Mouse (Mus musculus) forebrain, embryonic 11.5 days (tissue): Measurements from ENCODE around the gene Ube2d3. TPM values are rescaled to one million over a fixed set of nuclear protein-coding genes. Genes with fewer than 3 reads are reported as not detected.

Experiments used
- ATAC-seq: fragments of 200-750 bp; cut with Nextera tagmentation; replicated peaks from 2 replicates; pipeline ENCODE4 v1.8.0; 2017; ENCODE audit warnings: moderate TSS enrichment; ENCODE audit not compliant: low FRiP score
- DNase-seq: peaks from one replicate; pipeline ENCODE4 v3.0.0-alpha.2; 2017; ENCODE audit warnings: low spot score
- H3K27ac ChIP-seq: fragments of 300-500 bp; sonication (generic); 2 replicates; pipeline ENCODE4 v1.5.1; 2014; ENCODE audit warnings: low read depth, low read length
- H3K27me3 ChIP-seq: fragments of 300-500 bp; sonication (generic); 2 replicates; pipeline ENCODE4 v1.6.1; 2014; ENCODE audit warnings: mild to moderate bottlenecking, low read length, mixed read lengths; ENCODE audit not compliant: control insufficient read depth, insufficient read depth
- H3K36me3 ChIP-seq: fragments of 300-500 bp; sonication (generic); 2 replicates; pipeline ENCODE4 v1.6.1; 2014; ENCODE audit warnings: mild to moderate bottlenecking, low read length, moderate library complexity, mixed read lengths; ENCODE audit not compliant: control insufficient read depth, insufficient read depth
- H3K4me1 ChIP-seq: fragments of 300-500 bp; sonication (generic); replicated peaks from 2 replicates; pipeline ENCODE4 v1.6.1; 2014; ENCODE audit warnings: low read length, mixed read lengths; ENCODE audit not compliant: control insufficient read depth, insufficient read depth
- H3K4me2 ChIP-seq: fragments of 300-500 bp; sonication (generic); 2 replicates; pipeline ENCODE4 v1.6.1; 2014; ENCODE audit warnings: low read depth, mild to moderate bottlenecking, low read length, moderate library complexity, mixed read lengths; ENCODE audit not compliant: severe bottlenecking
- H3K4me3 ChIP-seq: fragments of 300-500 bp; sonication (generic); 2 replicates; pipeline ENCODE4 v1.5.1; 2014; ENCODE audit warnings: low read depth, low read length
- H3K9ac ChIP-seq: fragments of 300-500 bp; sonication (generic); 2 replicates; pipeline ENCODE4 v1.6.1; 2014; ENCODE audit warnings: low read length
- H3K9me3 ChIP-seq: fragments of 300-500 bp; sonication (generic); 2 replicates; pipeline ENCODE4 v1.6.1; 2016; ENCODE audit warnings: low read length, mixed read lengths; ENCODE audit not compliant: control insufficient read depth
- WGBS: fragments of 180-500 bp; shearing (Covaris S2); extraction: QIAGEN DNeasy Blood & Tissue Kit; methylation state at CpG from one replicate; pipeline ENCODE4 v1.1.7; 2014; 5-methylcytosine and 5-hydroxymethylcytosine counted together
- polyA plus RNA-seq: library from polyadenylated mRNA; unstranded; fragments of >200 nt; fragmentation: Nextera tagmentation; extraction: Ambion mirVana; gene quantifications from 2 replicates; pipeline ENCODE4 v1.2.1, GENCODE M21; 2014

The Ube2d3 gene
- polyA plus RNA-seq, 1 experiment from 2014 or later = 646 TPM

DNA sequence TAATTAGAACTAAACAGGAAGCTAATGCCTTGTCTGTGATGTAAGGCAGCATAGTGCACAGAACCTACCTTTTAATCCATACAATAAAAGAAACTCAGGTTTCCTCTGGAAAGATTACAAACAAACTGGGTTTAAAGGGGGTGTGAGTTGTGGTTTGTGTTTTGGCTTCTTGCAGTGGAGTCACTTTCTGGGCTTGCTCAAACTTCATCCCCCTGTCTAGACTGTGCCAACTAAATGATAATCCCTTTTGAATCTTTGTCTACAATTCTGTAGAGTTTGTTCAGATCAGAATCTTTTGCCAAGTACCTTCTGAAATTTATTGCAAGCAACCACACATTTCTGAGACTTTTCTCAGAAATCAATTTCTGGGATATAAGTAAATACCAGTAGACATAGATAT lies 7.0 kb downstream of the Ube2d3 start:
- H3K27ac ChIP-seq = no peak overlapping the region
- peaks cover 3% of the 10 kb centered on the region; the same call in 1 of the 2 replicates for H3K4me1 ChIP-seq
- no peaks in the 10 kb centered on the region for H3K36me3 ChIP-seq
- H3K9me3 ChIP-seq = no peaks in the 10 kb centered on the region
- H3K27me3 ChIP-seq = no peaks in the 10 kb centered on the region
- H3K9ac ChIP-seq = no peak overlapping the region
- ATAC-seq (no peak), DNase-seq (no peak)
- H3K4me3 ChIP-seq = no peak overlapping the region
- H3K4me2 ChIP-seq = no peak overlapping the region

DNA sequence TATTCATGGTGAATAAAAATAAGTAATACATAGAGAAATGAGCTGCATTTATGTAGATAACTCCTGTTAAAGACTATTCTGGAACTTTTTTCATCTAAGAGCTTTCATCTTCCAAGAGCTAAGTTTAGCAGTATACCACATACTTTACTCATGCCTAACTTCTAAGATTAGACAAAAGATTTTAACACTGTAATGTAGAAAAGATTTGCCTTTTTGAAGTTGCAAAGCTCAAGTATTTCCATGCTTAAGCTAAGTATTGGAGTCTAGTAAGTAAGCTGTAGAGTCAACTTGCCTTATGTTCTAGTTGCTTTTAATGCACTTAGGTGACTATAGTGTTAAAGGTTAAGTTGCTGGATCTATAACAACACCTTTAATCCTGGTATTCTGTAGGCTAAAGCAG lies 21.0 kb downstream of the Ube2d3 start:
- Histone ChIP-seq H3K27ac (no peak overlapping the region), H3K9me3 (no peaks in the 10 kb centered on the region), H3K4me1 (no peaks in the 10 kb centered on the region), H3K4me3 (no peak overlapping the region), H3K27me3 (no peaks in the 10 kb centered on the region), H3K9ac (no peak overlapping the region), H3K4me2 (no peak overlapping the region), H3K36me3 (no peaks in the 10 kb centered on the region; the same call in none of the 2 replicates)
- DNase-seq = no peak
- ATAC-seq = no peak

DNA sequence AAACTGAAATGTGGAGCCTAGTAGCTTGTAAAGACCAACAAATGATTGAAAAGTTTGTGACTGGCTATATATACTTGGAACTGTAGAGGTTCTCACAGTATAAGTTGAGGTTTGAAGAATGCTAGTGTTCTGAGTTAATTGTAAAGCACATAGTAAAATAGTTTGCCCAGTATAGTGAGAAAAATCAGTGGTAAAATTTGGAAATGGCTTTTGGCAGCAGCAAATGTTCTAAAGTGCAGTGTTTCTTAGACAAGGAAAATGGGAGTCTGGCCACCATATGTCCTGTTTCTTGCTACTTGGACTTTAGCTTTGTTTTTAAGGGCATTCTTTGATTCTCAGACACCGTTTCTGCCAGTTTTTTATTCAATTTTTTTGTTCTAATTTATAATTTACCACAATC lies 30.5 kb downstream of the Ube2d3 start:
- no peak overlapping the region for H3K9ac ChIP-seq
- no peak overlapping the region for H3K4me3 ChIP-seq
- ATAC-seq (no peak), DNase-seq (no peak)
- H3K27ac ChIP-seq = no peak overlapping the region
- no peaks in the 10 kb centered on the region for H3K4me1 ChIP-seq
- H3K9me3 ChIP-seq = no peaks in the 10 kb centered on the region
- H3K36me3 ChIP-seq = no peaks in the 10 kb centered on the region; the same call in 1 of the 2 replicates
- 90% methylated on average over 1 of the region's 1 CpGs for WGBS
- no peak overlapping the region for H3K4me2 ChIP-seq
- no peaks in the 10 kb centered on the region for H3K27me3 ChIP-seq

DNA sequence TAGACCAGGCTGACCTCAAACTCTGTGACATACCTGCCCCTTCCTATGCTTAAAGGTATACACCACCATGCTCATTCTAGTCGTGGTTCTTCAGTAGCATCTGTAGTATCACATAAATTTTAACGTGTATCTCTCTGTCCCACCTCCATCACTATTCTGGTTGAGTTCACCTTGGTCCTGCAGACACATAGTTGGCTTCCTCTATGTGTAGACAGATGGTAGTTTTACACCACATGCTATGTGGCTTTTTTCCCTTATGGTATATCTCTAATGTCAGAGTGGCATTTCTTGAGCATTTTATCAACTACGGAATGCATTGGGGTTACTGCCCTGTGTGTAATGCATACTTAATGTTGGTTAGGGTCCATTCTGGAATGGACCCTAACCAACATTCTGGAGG lies 31.2 kb downstream of the Ube2d3 start:
- H3K36me3 ChIP-seq = no peaks in the 10 kb centered on the region
- WGBS = 55% methylated on average over 3 of the region's 3 CpGs
- ATAC-seq (no peak), DNase-seq (no peak)
- H3K27ac ChIP-seq = no peak overlapping the region
- H3K9ac ChIP-seq = no peak overlapping the region
- no peaks in the 10 kb centered on the region for H3K9me3 ChIP-seq
- no peaks in the 10 kb centered on the region for H3K27me3 ChIP-seq
- no peaks in the 10 kb centered on the region for H3K4me1 ChIP-seq
- no peak overlapping the region for H3K4me2 ChIP-seq
- H3K4me3 ChIP-seq = no peak overlapping the region

DNA sequence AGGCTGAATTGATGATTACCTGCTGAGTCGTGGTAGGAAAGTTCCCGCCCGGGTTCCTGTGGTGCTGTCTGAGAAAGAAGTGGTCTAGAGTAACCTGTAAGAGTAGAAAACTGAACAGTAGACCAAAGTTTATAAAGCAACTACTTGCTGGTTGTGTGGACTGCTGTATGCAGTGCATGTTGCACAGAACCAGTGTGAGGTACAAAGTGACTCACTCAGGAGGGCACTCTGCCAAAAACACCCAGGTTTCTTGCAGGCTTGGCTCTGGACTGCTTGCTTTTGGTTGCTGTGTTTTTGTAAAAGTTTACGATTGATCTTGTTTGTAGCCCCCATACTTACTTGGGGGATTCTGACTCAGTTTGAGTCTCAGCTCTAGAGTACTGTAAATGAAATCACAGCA lies 32.0 kb downstream of the Ube2d3 start:
- H3K4me1 ChIP-seq = no peaks in the 10 kb centered on the region
- no peaks in the 10 kb centered on the region for H3K36me3 ChIP-seq
- DNase-seq = no peak
- 63% methylated on average over 4 of the region's 4 CpGs for WGBS
- H3K4me3 ChIP-seq = no peak overlapping the region
- no peaks in the 10 kb centered on the region for H3K27me3 ChIP-seq
- no peak overlapping the region for H3K9ac ChIP-seq
- ATAC-seq = no peak
- H3K4me2 ChIP-seq = no peak overlapping the region
- H3K27ac ChIP-seq = no peak overlapping the region
- H3K9me3 ChIP-seq = no peaks in the 10 kb centered on the region

DNA sequence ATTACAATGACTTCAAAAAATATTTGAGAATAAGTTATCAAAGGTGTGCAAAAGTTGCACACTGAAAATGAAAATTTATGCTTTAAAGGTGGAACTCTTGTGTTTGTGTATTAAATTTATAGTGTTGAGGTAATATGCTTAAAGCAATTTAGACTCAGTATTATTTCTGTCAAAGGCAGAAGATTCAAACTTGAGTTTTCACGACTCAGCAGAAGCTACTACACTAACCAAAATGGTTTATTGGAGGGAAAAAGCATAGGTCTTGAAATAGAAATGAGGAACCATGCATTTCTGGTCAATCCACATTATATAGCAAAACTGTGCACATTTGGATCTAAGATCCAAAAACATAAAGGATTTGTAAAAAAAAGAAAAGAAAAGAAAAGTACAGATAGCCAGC lies 32.9 kb downstream of the Ube2d3 start:
- H3K4me2 ChIP-seq = no peak overlapping the region
- H3K27ac ChIP-seq = no peak overlapping the region
- ATAC-seq (no peak), DNase-seq (no peak)
- WGBS = 74% methylated on average over 1 of the region's 1 CpGs
- no peak overlapping the region for H3K4me3 ChIP-seq
- no peak overlapping the region for H3K9ac ChIP-seq
- H3K36me3 ChIP-seq = no peaks in the 10 kb centered on the region
- no peaks in the 10 kb centered on the region for H3K27me3 ChIP-seq
- H3K9me3 ChIP-seq = no peaks in the 10 kb centered on the region
- no peaks in the 10 kb centered on the region for H3K4me1 ChIP-seq

DNA sequence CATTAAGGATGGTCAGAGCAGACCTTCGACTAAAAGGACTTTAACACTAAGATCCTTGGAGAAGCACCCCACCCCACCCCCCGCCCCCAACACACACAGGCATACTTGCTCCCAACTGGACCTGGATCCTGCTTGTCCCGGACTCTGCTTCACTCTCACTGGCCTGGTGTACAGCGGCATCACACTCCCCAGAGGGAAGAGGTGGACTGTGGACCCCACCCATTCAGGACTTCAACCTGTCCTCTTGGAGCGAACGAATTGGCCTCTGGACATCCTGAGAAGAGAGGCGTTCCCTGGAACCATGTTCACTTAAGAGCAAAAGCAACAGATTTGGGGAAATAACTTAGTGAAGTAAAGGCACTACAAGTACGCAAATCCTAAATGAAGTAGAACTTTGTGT lies 37.1 kb downstream of the Ube2d3 start:
- H3K4me2 ChIP-seq = no peak overlapping the region
- 88% methylated on average over 8 of the region's 8 CpGs for WGBS
- H3K36me3 ChIP-seq = no peaks in the 10 kb centered on the region
- no peaks in the 10 kb centered on the region for H3K4me1 ChIP-seq
- H3K27ac ChIP-seq = no peak overlapping the region
- no peaks in the 10 kb centered on the region for H3K27me3 ChIP-seq
- H3K9me3 ChIP-seq = no peaks in the 10 kb centered on the region
- no peak overlapping the region for H3K9ac ChIP-seq
- DNase-seq (no peak), ATAC-seq (no peak)
- H3K4me3 ChIP-seq = no peak overlapping the region

DNA sequence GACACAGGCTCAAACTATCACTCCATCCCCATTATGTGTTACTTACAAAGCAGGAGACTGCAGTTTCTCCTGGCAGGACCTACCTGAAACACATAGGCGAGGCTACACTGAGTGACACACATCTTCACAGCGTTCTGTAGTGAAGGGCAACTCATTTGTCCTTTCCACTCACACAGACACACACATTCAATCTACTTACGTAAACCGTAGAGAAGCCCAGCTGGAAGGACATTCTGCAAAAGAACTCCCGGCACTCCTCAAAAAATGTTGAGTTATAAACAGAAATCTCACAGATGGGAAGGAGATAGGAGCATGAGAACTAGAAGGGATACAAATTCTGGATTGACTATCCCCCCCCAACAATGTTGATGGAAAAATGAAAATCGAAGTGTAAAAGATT lies 38.3 kb downstream of the Ube2d3 start:
- no peak overlapping the region for H3K4me3 ChIP-seq
- ATAC-seq (no peak), DNase-seq (no peak)
- no peaks in the 10 kb centered on the region for H3K9me3 ChIP-seq
- H3K4me1 ChIP-seq = no peaks in the 10 kb centered on the region
- no peaks in the 10 kb centered on the region for H3K27me3 ChIP-seq
- 83% methylated on average over 6 of the region's 6 CpGs for WGBS
- no peak overlapping the region for H3K27ac ChIP-seq
- H3K9ac ChIP-seq = no peak overlapping the region
- H3K4me2 ChIP-seq = no peak overlapping the region
- no peaks in the 10 kb centered on the region for H3K36me3 ChIP-seq

DNA sequence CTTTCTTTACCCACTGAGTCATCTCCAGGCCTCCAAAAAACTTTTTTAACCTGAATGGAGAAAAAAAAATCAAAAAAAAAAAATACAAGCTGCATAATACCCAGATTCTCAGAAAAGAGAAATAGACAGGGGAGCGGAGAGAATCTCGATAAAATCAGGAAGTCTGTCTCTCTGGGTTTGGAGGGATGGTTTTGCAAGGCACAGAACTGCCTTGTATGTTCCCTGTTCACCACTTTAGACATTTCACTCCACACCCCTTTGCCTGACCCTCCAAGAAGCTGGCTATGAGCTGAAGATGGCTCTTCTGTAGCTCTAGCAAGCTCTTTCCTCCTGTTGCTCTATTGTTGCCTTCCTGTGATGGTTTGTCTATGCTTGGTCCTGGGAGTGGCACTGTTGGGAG lies 39.0 kb downstream of the Ube2d3 start:
- Histone ChIP-seq H3K27ac (no peak overlapping the region), H3K4me2 (no peak overlapping the region), H3K9me3 (no peaks in the 10 kb centered on the region), H3K36me3 (no peaks in the 10 kb centered on the region), H3K9ac (no peak overlapping the region), H3K27me3 (no peaks in the 10 kb centered on the region), H3K4me3 (no peak overlapping the region), H3K4me1 (no peaks in the 10 kb centered on the region)
- DNase-seq (no peak), ATAC-seq (no peak)
- WGBS = 95% methylated on average over 2 of the region's 2 CpGs
